Mouse (Mus musculus) midbrain, embryonic 12.5 days (tissue): ENCODE results near the gene Rap1a. TPM values are rescaled to one million over a fixed set of nuclear protein-coding genes. Genes with fewer than 3 reads are reported as not detected.

Experiments
- ATAC-seq: fragments of 200-750 bp; cut with Nextera tagmentation; 2 replicates; pipeline ENCODE4 v1.8.0; 2017; ENCODE audit warnings: low read depth, moderate TSS enrichment, moderate library complexity; ENCODE audit not compliant: low FRiP score
- H3K27ac ChIP-seq: fragments of 300-500 bp; sonication (generic); replicated peaks from 2 replicates; pipeline ENCODE4 v1.5.1; 2016; ENCODE audit warnings: mild to moderate bottlenecking
- H3K27me3 ChIP-seq: fragments of 300-500 bp; sonication (generic); 2 replicates; pipeline ENCODE4 v1.6.1; 2016; ENCODE audit warnings: mild to moderate bottlenecking
- H3K36me3 ChIP-seq: fragments of 300-500 bp; sonication (generic); 2 replicates; pipeline ENCODE4 v1.6.1; 2016
- H3K4me1 ChIP-seq: fragments of 300-500 bp; sonication (generic); 2 replicates; pipeline ENCODE4 v1.6.1; 2016
- H3K4me2 ChIP-seq: fragments of 300-500 bp; sonication (generic); replicated peaks from 2 replicates; pipeline ENCODE4 v1.6.1; 2016; ENCODE audit warnings: mild to moderate bottlenecking, moderate library complexity
- H3K4me3 ChIP-seq: fragments of 300-500 bp; sonication (generic); 2 replicates; pipeline ENCODE4 v1.5.1; 2016; ENCODE audit warnings: mild to moderate bottlenecking
- H3K9ac ChIP-seq: fragments of 300-500 bp; sonication (generic); replicated peaks from 2 replicates; pipeline ENCODE4 v1.6.1; 2016; ENCODE audit warnings: mild to moderate bottlenecking, moderate library complexity
- H3K9me3 ChIP-seq: fragments of 300-500 bp; sonication (generic); 2 replicates; pipeline ENCODE4 v1.6.1; 2016; ENCODE audit warnings: mild to moderate bottlenecking
- WGBS: fragments of 180-500 bp; shearing (Covaris S2); methylation state at CpG from one replicate; pipeline ENCODE4 v1.1.7; 2016; 5-methylcytosine and 5-hydroxymethylcytosine counted together
- polyA plus RNA-seq: library from polyadenylated mRNA; unstranded; fragments of >200 nt; fragmentation: Nextera tagmentation; extraction: Ambion mirVana; gene quantifications from 2 replicates; pipeline ENCODE4 v1.2.1, GENCODE M21; 2016

Gene Rap1a
- polyA plus RNA-seq, 1 experiment from 2014 or later, result 73.1 TPM

GRCm38 (mm10) chr3:105720514-105720913 lies 80.6 kb downstream of the Rap1a start:
- Histone ChIP-seq H3K36me3 (no peaks in the 10 kb centered on the region), H3K27ac (no peak overlapping the region), H3K4me3 (no peak overlapping the region), H3K27me3 (no peaks in the 10 kb centered on the region), H3K9ac (no peak overlapping the region), H3K4me1 (peaks cover 7% of the 10 kb centered on the region; the same call in 1 of the 2 replicates), H3K9me3 (no peaks in the 10 kb centered on the region), H3K4me2 (no peak overlapping the region)
- WGBS, result 85% methylated on average over 4 of the region's 4 CpGs
- ATAC-seq, result no peak

- H3K36me3 ChIP-seq, result no peaks in the 10 kb centered on the region
- 76% methylated on average over 4 of the region's 4 CpGs for WGBS
- no peak overlapping the region for H3K9ac ChIP-seq
- no peak overlapping the region for H3K4me3 ChIP-seq
- H3K27me3 ChIP-seq, result no peaks in the 10 kb centered on the region
- H3K27ac ChIP-seq, result no peak overlapping the region
- no peak overlapping the region for H3K4me2 ChIP-seq
- H3K4me1 ChIP-seq, result peaks cover 7% of the 10 kb centered on the region; the same call in 1 of the 2 replicates
- ATAC-seq, result no peak
- H3K9me3 ChIP-seq, result no peaks in the 10 kb centered on the region
Observed at GRCm38 (mm10) chr3:105719979-105720378, 81.2 kb downstream of the Rap1a start.

- Histone ChIP-seq H3K4me3 (no peak overlapping the region), H3K9ac (no peak overlapping the region), H3K36me3 (no peaks in the 10 kb centered on the region), H3K27ac (no peak overlapping the region), H3K27me3 (no peaks in the 10 kb centered on the region), H3K4me2 (no peak overlapping the region), H3K4me1 (peaks cover 15% of the 10 kb centered on the region), H3K9me3 (no peaks in the 10 kb centered on the region)
- 63% methylated on average over 4 of the region's 4 CpGs for WGBS
- ATAC-seq, result no peak
Observed at GRCm38 (mm10) chr3:105718746-105719145, 82.4 kb downstream of the Rap1a start.

- no peaks in the 10 kb centered on the region for H3K27me3 ChIP-seq
- peak; percentile 68 for ATAC-seq
- no peak overlapping the region for H3K4me3 ChIP-seq
- no peak overlapping the region for H3K4me2 ChIP-seq
- H3K36me3 ChIP-seq, result no peaks in the 10 kb centered on the region
- H3K27ac ChIP-seq, result no peak overlapping the region
- H3K9me3 ChIP-seq, result no peaks in the 10 kb centered on the region
- H3K4me1 ChIP-seq, result peaks cover 18% of the 10 kb centered on the region
- H3K9ac ChIP-seq, result no peak overlapping the region
- WGBS, result 63% methylated on average over 11 of the region's 11 CpGs
Observed at GRCm38 (mm10) chr3:105717856-105718555, 83.1 kb downstream of the Rap1a start.

- Histone ChIP-seq H3K9ac (no peak overlapping the region), H3K27ac (no peak overlapping the region), H3K4me3 (no peak overlapping the region), H3K9me3 (no peaks in the 10 kb centered on the region), H3K4me1 (peaks cover 18% of the 10 kb centered on the region), H3K4me2 (no peak overlapping the region), H3K36me3 (no peaks in the 10 kb centered on the region), H3K27me3 (no peaks in the 10 kb centered on the region)
- WGBS, result 63% methylated on average over 18 of the region's 18 CpGs
- ATAC-seq, result no peak
Observed at GRCm38 (mm10) chr3:105716353-105717000, 84.7 kb downstream of the Rap1a start.

- Histone ChIP-seq H3K4me1 (peaks cover 18% of the 10 kb centered on the region), H3K27ac (no peak overlapping the region; the same call in 1 of the 2 replicates), H3K9me3 (no peaks in the 10 kb centered on the region), H3K36me3 (no peaks in the 10 kb centered on the region), H3K27me3 (no peaks in the 10 kb centered on the region), H3K4me3 (no peak overlapping the region), H3K9ac (no peak overlapping the region), H3K4me2 (no peak overlapping the region)
- 0 out of 2 replicates have a peak, but pooled peaks have one; percentile 3 for ATAC-seq
Observed at GRCm38 (mm10) chr3:105714820-105715167, 86.3 kb downstream of the Rap1a start.

- WGBS, result 11% methylated on average over 8 of the region's 8 CpGs
- H3K9me3 ChIP-seq, result no peaks in the 10 kb centered on the region
- H3K4me2 ChIP-seq, result no peak overlapping the region
- no peaks in the 10 kb centered on the region for H3K36me3 ChIP-seq
- peak; percentile 49 for ATAC-seq
- H3K9ac ChIP-seq, result no peak overlapping the region
- no peak overlapping the region for H3K4me3 ChIP-seq
- no peaks in the 10 kb centered on the region for H3K27me3 ChIP-seq
- H3K27ac ChIP-seq, result peak overlapping the region; percentile 60
- peaks cover 18% of the 10 kb centered on the region for H3K4me1 ChIP-seq
Observed at GRCm38 (mm10) chr3:105714091-105714819, 86.9 kb downstream of the Rap1a start.

GRCm38 (mm10) chr3:105712827-105713226 lies 88.3 kb downstream of the Rap1a start:
- H3K4me2 ChIP-seq, result no peak overlapping the region
- H3K4me1 ChIP-seq, result peaks cover 13% of the 10 kb centered on the region
- H3K36me3 ChIP-seq, result no peaks in the 10 kb centered on the region
- no peaks in the 10 kb centered on the region for H3K27me3 ChIP-seq
- H3K27ac ChIP-seq, result no peak overlapping the region
- no peak overlapping the region for H3K9ac ChIP-seq
- no peaks in the 10 kb centered on the region for H3K9me3 ChIP-seq
- no peak overlapping the region for H3K4me3 ChIP-seq
- no peak for ATAC-seq

- WGBS, result 72% methylated on average over 7 of the region's 7 CpGs
- ATAC-seq, result no peak
- Histone ChIP-seq H3K27me3 (peaks cover 8% of the 10 kb centered on the region), H3K27ac (no peak overlapping the region), H3K9ac (no peak overlapping the region), H3K9me3 (no peaks in the 10 kb centered on the region), H3K4me3 (no peak overlapping the region), H3K4me1 (peaks cover 17% of the 10 kb centered on the region), H3K36me3 (no peaks in the 10 kb centered on the region), H3K4me2 (no peak overlapping the region)
Observed at GRCm38 (mm10) chr3:105711741-105712140, 89.4 kb downstream of the Rap1a start.

GRCm38 (mm10) chr3:105710246-105710645 lies 90.9 kb downstream of the Rap1a start:
- Histone ChIP-seq H3K4me1 (peaks cover 25% of the 10 kb centered on the region), H3K27ac (no peak overlapping the region), H3K27me3 (peaks cover 23% of the 10 kb centered on the region), H3K4me2 (no peak overlapping the region), H3K9me3 (no peaks in the 10 kb centered on the region), H3K9ac (no peak overlapping the region), H3K36me3 (no peaks in the 10 kb centered on the region), H3K4me3 (no peak overlapping the region)
- 86% methylated on average over 6 of the region's 6 CpGs for WGBS
- ATAC-seq, result no peak

- H3K4me2 ChIP-seq, result no peak overlapping the region
Observed at GRCm38 (mm10) chr3:105707590-105707989, 93.5 kb downstream of the Rap1a start.

GRCm38 (mm10) chr3:105706366-105707020 lies 94.6 kb downstream of the Rap1a start:
- H3K4me3 ChIP-seq, result no peak overlapping the region
- H3K4me2 ChIP-seq, result peak overlapping the region; percentile 86
- 48% methylated on average over 4 of the region's 4 CpGs for WGBS
- H3K27ac ChIP-seq, result no peak overlapping the region
- H3K27me3 ChIP-seq, result peaks cover 49% of the 10 kb centered on the region
- peaks cover 22% of the 10 kb centered on the region for H3K4me1 ChIP-seq
- no peak for ATAC-seq
- H3K36me3 ChIP-seq, result no peaks in the 10 kb centered on the region
- H3K9me3 ChIP-seq, result no peaks in the 10 kb centered on the region
- no peak overlapping the region for H3K9ac ChIP-seq

More at GRCm38 (mm10) chr3:105707590-105707989, 93.5 kb downstream of the Rap1a start:
- Histone ChIP-seq H3K9ac (no peak overlapping the region), H3K4me3 (no peak overlapping the region), H3K27ac (no peak overlapping the region), H3K36me3 (no peaks in the 10 kb centered on the region), H3K27me3 (peaks cover 38% of the 10 kb centered on the region), H3K4me1 (peaks cover 22% of the 10 kb centered on the region), H3K9me3 (no peaks in the 10 kb centered on the region)
- no peak for ATAC-seq
- 17% methylated on average over 7 of the region's 7 CpGs for WGBS
